Mouse (Mus musculus): ENCODE results near the gene Ep300. TPM values are rescaled to one million over a fixed set of nuclear protein-coding genes. Genes with fewer than 3 reads are reported as not detected.

Ep300 gene
- polyA plus RNA-seq (2014; fragmentation: Nextera tagmentation; extraction: Ambion mirVana): 22.3 and 28.5 TPM in 2 replicates

GRCm38 (mm10) chr15:81584913-81585745, at the start of gene Ep300:
Gene Ep300 (plus strand): TSS chr15:81585351.
- H3K9ac ChIP-seq (replicated peaks; ENCODE audit: low read length): peak within 1 kb of the TSS; percentile 100
- peak; percentile 93 for ATAC-seq (ENCODE audit: low FRiP score, low TSS enrichment)
- H3K27ac ChIP-seq (replicated peaks; ENCODE audit: low read depth, low read length): peak within 1 kb of the TSS; percentile 100
- peak; percentile 99 for DNase-seq
- H3K4me2 ChIP-seq (ENCODE audit: low read length): peak within 1 kb of the TSS; percentile 97
- H3K4me1 ChIP-seq (ENCODE audit: control insufficient read depth, insufficient read depth, low read length): peaks cover 32% of the 10 kb centered on the region
- WGBS: under 1% methylated on average over 54 of the region's 68 CpGs
- peak within 1 kb of the TSS; percentile 98 for H3K4me3 ChIP-seq (replicated peaks; ENCODE audit: low read depth, low read length)
- H3K9me3 ChIP-seq (ENCODE audit: control insufficient read depth, low read length): no peaks in the 10 kb centered on the region
- peaks cover 6% of the 10 kb centered on the region; the same call in 1 of the 2 replicates for H3K36me3 ChIP-seq (ENCODE audit: control insufficient read depth, insufficient read depth, low read length)
- no peaks in the 10 kb centered on the region for H3K27me3 ChIP-seq (ENCODE audit: control insufficient read depth, insufficient read depth, low read length)

- Histone ChIP-seq H3K9me3 (ENCODE audit: control insufficient read depth, low read length) (no peaks in the 10 kb centered on the region), H3K9ac (replicated peaks; ENCODE audit: low read length) (no peak overlapping the region), H3K27ac (replicated peaks; ENCODE audit: low read depth, low read length) (no peak overlapping the region; the same call in 1 of the 2 replicates), H3K36me3 (ENCODE audit: control insufficient read depth, insufficient read depth, low read length) (no peaks in the 10 kb centered on the region), H3K4me3 (replicated peaks; ENCODE audit: low read depth, low read length) (no peak overlapping the region), H3K4me2 (ENCODE audit: low read length) (peak overlapping the region; percentile 27; the same call in 1 of the 2 replicates), H3K27me3 (ENCODE audit: control insufficient read depth, insufficient read depth, low read length) (no peaks in the 10 kb centered on the region), H3K4me1 (ENCODE audit: control insufficient read depth, insufficient read depth, low read length) (0 out of 2 replicates have a peak, but pooled peaks cover 6% of the 10 kb centered on the region)
- WGBS: 7% methylated on average over 9 of the region's 9 CpGs
- DNase-seq: peak; percentile 77
- no peak; the same call in 1 of the 2 replicates for ATAC-seq (ENCODE audit: low FRiP score, low TSS enrichment)
Observed at GRCm38 (mm10) chr15:81535881-81536351, 49.2 kb upstream of the Ep300 start.

GRCm38 (mm10) chr15:81538149-81538548, 47.0 kb upstream of the Ep300 start:
- Histone ChIP-seq H3K9ac (replicated peaks; ENCODE audit: low read length) (no peak overlapping the region), H3K4me2 (ENCODE audit: low read length) (no peak overlapping the region), H3K36me3 (ENCODE audit: control insufficient read depth, insufficient read depth, low read length) (no peaks in the 10 kb centered on the region), H3K4me1 (ENCODE audit: control insufficient read depth, insufficient read depth, low read length) (0 out of 2 replicates have a peak, but pooled peaks cover 6% of the 10 kb centered on the region), H3K4me3 (replicated peaks; ENCODE audit: low read depth, low read length) (no peak overlapping the region), H3K27ac (replicated peaks; ENCODE audit: low read depth, low read length) (no peak overlapping the region), H3K27me3 (ENCODE audit: control insufficient read depth, insufficient read depth, low read length) (no peaks in the 10 kb centered on the region), H3K9me3 (ENCODE audit: control insufficient read depth, low read length) (peaks cover 3% of the 10 kb centered on the region; the same call in 1 of the 2 replicates)
- no peak for DNase-seq
- WGBS: 89% methylated on average over 4 of the region's 4 CpGs
- ATAC-seq (ENCODE audit: low FRiP score, low TSS enrichment): no peak

GRCm38 (mm10) chr15:81539560-81539959, 45.6 kb upstream of the Ep300 start:
- no peak for DNase-seq
- no peaks in the 10 kb centered on the region for H3K27me3 ChIP-seq (ENCODE audit: control insufficient read depth, insufficient read depth, low read length)
- H3K9ac ChIP-seq (replicated peaks; ENCODE audit: low read length): no peak overlapping the region
- H3K4me2 ChIP-seq (ENCODE audit: low read length): no peak overlapping the region
- 73% methylated on average over 2 of the region's 2 CpGs for WGBS
- no peak overlapping the region for H3K4me3 ChIP-seq (replicated peaks; ENCODE audit: low read depth, low read length)
- peaks cover 3% of the 10 kb centered on the region; the same call in 1 of the 2 replicates for H3K9me3 ChIP-seq (ENCODE audit: control insufficient read depth, low read length)
- no peaks in the 10 kb centered on the region for H3K36me3 ChIP-seq (ENCODE audit: control insufficient read depth, insufficient read depth, low read length)
- no peak for ATAC-seq (ENCODE audit: low FRiP score, low TSS enrichment)
- H3K27ac ChIP-seq (replicated peaks; ENCODE audit: low read depth, low read length): no peak overlapping the region
- H3K4me1 ChIP-seq (ENCODE audit: control insufficient read depth, insufficient read depth, low read length): 0 out of 2 replicates have a peak, but pooled peaks cover 6% of the 10 kb centered on the region

- Histone ChIP-seq H3K4me3 (replicated peaks; ENCODE audit: low read depth, low read length) (no peak overlapping the region), H3K27me3 (ENCODE audit: control insufficient read depth, insufficient read depth, low read length) (no peaks in the 10 kb centered on the region), H3K4me2 (ENCODE audit: low read length) (no peak overlapping the region), H3K4me1 (ENCODE audit: control insufficient read depth, insufficient read depth, low read length) (no peaks in the 10 kb centered on the region), H3K9me3 (ENCODE audit: control insufficient read depth, low read length) (peaks cover 3% of the 10 kb centered on the region; the same call in 1 of the 2 replicates), H3K27ac (replicated peaks; ENCODE audit: low read depth, low read length) (no peak overlapping the region), H3K9ac (replicated peaks; ENCODE audit: low read length) (no peak overlapping the region), H3K36me3 (ENCODE audit: control insufficient read depth, insufficient read depth, low read length) (no peaks in the 10 kb centered on the region)
- ATAC-seq (ENCODE audit: low FRiP score, low TSS enrichment) (no peak), DNase-seq (no peak)
- WGBS: 89% methylated on average over 2 of the region's 2 CpGs
Observed at GRCm38 (mm10) chr15:81544916-81545315, 40.2 kb upstream of the Ep300 start.

- Histone ChIP-seq H3K9me3 (ENCODE audit: control insufficient read depth, low read length) (peaks cover 3% of the 10 kb centered on the region; the same call in 1 of the 2 replicates), H3K27me3 (ENCODE audit: control insufficient read depth, insufficient read depth, low read length) (no peaks in the 10 kb centered on the region), H3K4me2 (ENCODE audit: low read length) (no peak overlapping the region), H3K4me1 (ENCODE audit: control insufficient read depth, insufficient read depth, low read length) (no peaks in the 10 kb centered on the region), H3K27ac (replicated peaks; ENCODE audit: low read depth, low read length) (no peak overlapping the region), H3K36me3 (ENCODE audit: control insufficient read depth, insufficient read depth, low read length) (no peaks in the 10 kb centered on the region), H3K9ac (replicated peaks; ENCODE audit: low read length) (no peak overlapping the region), H3K4me3 (replicated peaks; ENCODE audit: low read depth, low read length) (no peak overlapping the region)
- 81% methylated on average over 5 of the region's 5 CpGs for WGBS
- no peak for ATAC-seq (ENCODE audit: low FRiP score, low TSS enrichment)
- DNase-seq: no peak
Observed at GRCm38 (mm10) chr15:81545387-81546176, 39.6 kb upstream of the Ep300 start.

GRCm38 (mm10) chr15:81553455-81553854, 31.7 kb upstream of the Ep300 start:
- no peaks in the 10 kb centered on the region for H3K9me3 ChIP-seq (ENCODE audit: control insufficient read depth, low read length)
- H3K36me3 ChIP-seq (ENCODE audit: control insufficient read depth, insufficient read depth, low read length): no peaks in the 10 kb centered on the region
- H3K9ac ChIP-seq (replicated peaks; ENCODE audit: low read length): no peak overlapping the region
- H3K27ac ChIP-seq (replicated peaks; ENCODE audit: low read depth, low read length): no peak overlapping the region
- DNase-seq: no peak
- no peaks in the 10 kb centered on the region for H3K27me3 ChIP-seq (ENCODE audit: control insufficient read depth, insufficient read depth, low read length)
- no peak for ATAC-seq (ENCODE audit: low FRiP score, low TSS enrichment)
- H3K4me3 ChIP-seq (replicated peaks; ENCODE audit: low read depth, low read length): no peak overlapping the region
- 95% methylated on average over 1 of the region's 1 CpGs for WGBS
- H3K4me2 ChIP-seq (ENCODE audit: low read length): no peak overlapping the region
- no peaks in the 10 kb centered on the region for H3K4me1 ChIP-seq (ENCODE audit: control insufficient read depth, insufficient read depth, low read length)

- Histone ChIP-seq H3K36me3 (ENCODE audit: control insufficient read depth, insufficient read depth, low read length) (no peaks in the 10 kb centered on the region), H3K9ac (replicated peaks; ENCODE audit: low read length) (no peak overlapping the region), H3K27me3 (ENCODE audit: control insufficient read depth, insufficient read depth, low read length) (no peaks in the 10 kb centered on the region), H3K27ac (replicated peaks; ENCODE audit: low read depth, low read length) (no peak overlapping the region), H3K9me3 (ENCODE audit: control insufficient read depth, low read length) (no peaks in the 10 kb centered on the region), H3K4me2 (ENCODE audit: low read length) (no peak overlapping the region), H3K4me1 (ENCODE audit: control insufficient read depth, insufficient read depth, low read length) (no peaks in the 10 kb centered on the region), H3K4me3 (replicated peaks; ENCODE audit: low read depth, low read length) (no peak overlapping the region)
- WGBS: 74% methylated on average over 18 of the region's 18 CpGs
- ATAC-seq (ENCODE audit: low FRiP score, low TSS enrichment) (no peak), DNase-seq (no peak)
Observed at GRCm38 (mm10) chr15:81554558-81555297, 30.4 kb upstream of the Ep300 start.
